Mouse (Mus musculus) midbrain, embryonic 12.5 days (tissue): ENCODE measurements around the gene Enah. TPM values are rescaled to one million over a fixed set of nuclear protein-coding genes. Genes with fewer than 3 reads are reported as not detected.

Source experiments
- ATAC-seq: fragments of 200-750 bp; cut with Nextera tagmentation; 2 replicates; pipeline ENCODE4 v1.8.0; 2017; ENCODE audit warnings: low read depth, moderate TSS enrichment, moderate library complexity; ENCODE audit not compliant: low FRiP score
- H3K27ac ChIP-seq: fragments of 300-500 bp; sonication (generic); replicated peaks from 2 replicates; pipeline ENCODE4 v1.5.1; 2016; ENCODE audit warnings: mild to moderate bottlenecking
- H3K27me3 ChIP-seq: fragments of 300-500 bp; sonication (generic); 2 replicates; pipeline ENCODE4 v1.6.1; 2016; ENCODE audit warnings: mild to moderate bottlenecking
- H3K36me3 ChIP-seq: fragments of 300-500 bp; sonication (generic); 2 replicates; pipeline ENCODE4 v1.6.1; 2016
- H3K4me1 ChIP-seq: fragments of 300-500 bp; sonication (generic); 2 replicates; pipeline ENCODE4 v1.6.1; 2016
- H3K4me2 ChIP-seq: fragments of 300-500 bp; sonication (generic); replicated peaks from 2 replicates; pipeline ENCODE4 v1.6.1; 2016; ENCODE audit warnings: mild to moderate bottlenecking, moderate library complexity
- H3K4me3 ChIP-seq: fragments of 300-500 bp; sonication (generic); 2 replicates; pipeline ENCODE4 v1.5.1; 2016; ENCODE audit warnings: mild to moderate bottlenecking
- H3K9ac ChIP-seq: fragments of 300-500 bp; sonication (generic); replicated peaks from 2 replicates; pipeline ENCODE4 v1.6.1; 2016; ENCODE audit warnings: mild to moderate bottlenecking, moderate library complexity
- H3K9me3 ChIP-seq: fragments of 300-500 bp; sonication (generic); 2 replicates; pipeline ENCODE4 v1.6.1; 2016; ENCODE audit warnings: mild to moderate bottlenecking
- WGBS: fragments of 180-500 bp; shearing (Covaris S2); methylation state at CpG from one replicate; pipeline ENCODE4 v1.1.7; 2016; 5-methylcytosine and 5-hydroxymethylcytosine counted together
- polyA plus RNA-seq: library from polyadenylated mRNA; unstranded; fragments of >200 nt; fragmentation: Nextera tagmentation; extraction: Ambion mirVana; gene quantifications from 2 replicates; pipeline ENCODE4 v1.2.1, GENCODE M21; 2016

Gene Enah
- polyA plus RNA-seq, 1 experiment from 2014 or later, result 41.4 TPM

DNA sequence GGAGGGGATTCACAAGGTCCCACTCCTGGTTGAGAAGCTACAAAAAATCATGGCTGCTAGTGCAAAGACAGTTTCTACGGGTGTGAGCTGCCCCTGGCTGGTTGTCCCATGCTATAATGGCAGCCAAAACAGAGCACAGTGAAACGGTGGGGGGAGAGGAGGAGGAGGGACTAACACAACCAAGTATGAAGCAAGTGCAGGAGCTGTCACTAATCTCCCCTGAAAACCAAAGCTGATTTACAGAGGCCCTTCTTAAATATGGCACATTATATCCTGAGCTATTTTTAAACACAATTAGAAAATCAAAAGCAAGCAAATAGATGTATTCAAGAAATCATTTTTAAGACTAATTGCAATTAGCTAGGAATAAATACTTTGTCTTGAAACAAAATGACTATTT is 32.6 kb downstream of the Enah start:
- H3K9ac ChIP-seq, result no peak overlapping the region
- no peak for ATAC-seq
- no peak overlapping the region for H3K4me2 ChIP-seq
- H3K36me3 ChIP-seq, result peaks cover 11% of the 10 kb centered on the region
- H3K27me3 ChIP-seq, result no peaks in the 10 kb centered on the region
- H3K9me3 ChIP-seq, result no peaks in the 10 kb centered on the region
- no peak overlapping the region for H3K27ac ChIP-seq
- H3K4me3 ChIP-seq, result no peak overlapping the region
- peaks cover 4% of the 10 kb centered on the region; the same call in 1 of the 2 replicates for H3K4me1 ChIP-seq
- 47% methylated on average over 2 of the region's 2 CpGs for WGBS

DNA sequence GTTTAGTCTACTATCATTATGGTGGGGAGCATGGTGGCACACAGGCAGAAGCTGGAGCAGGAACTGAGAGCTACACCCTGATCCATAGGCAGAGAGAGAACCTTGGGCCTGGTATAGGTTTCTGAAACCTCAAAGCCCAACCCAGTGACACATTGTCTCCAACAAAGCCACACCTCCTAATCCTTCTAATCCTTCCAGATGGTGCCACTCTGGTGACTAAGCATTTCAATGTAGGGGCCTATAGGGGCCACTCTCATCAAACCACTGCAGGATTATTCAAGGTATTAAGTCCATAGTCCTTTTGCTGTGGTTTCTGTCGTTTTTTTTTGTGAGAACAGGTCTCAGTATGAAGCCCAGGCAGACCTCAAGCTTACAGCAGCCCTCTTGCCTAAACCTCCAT is 33.9 kb downstream of the Enah start:
- Histone ChIP-seq H3K4me1 (peaks cover 5% of the 10 kb centered on the region; the same call in 1 of the 2 replicates), H3K27me3 (no peaks in the 10 kb centered on the region), H3K36me3 (peaks cover 11% of the 10 kb centered on the region), H3K9ac (no peak overlapping the region), H3K4me2 (no peak overlapping the region), H3K4me3 (no peak overlapping the region), H3K9me3 (no peaks in the 10 kb centered on the region), H3K27ac (no peak overlapping the region)
- 43% methylated on average over 1 of the region's 1 CpGs for WGBS
- no peak for ATAC-seq

DNA sequence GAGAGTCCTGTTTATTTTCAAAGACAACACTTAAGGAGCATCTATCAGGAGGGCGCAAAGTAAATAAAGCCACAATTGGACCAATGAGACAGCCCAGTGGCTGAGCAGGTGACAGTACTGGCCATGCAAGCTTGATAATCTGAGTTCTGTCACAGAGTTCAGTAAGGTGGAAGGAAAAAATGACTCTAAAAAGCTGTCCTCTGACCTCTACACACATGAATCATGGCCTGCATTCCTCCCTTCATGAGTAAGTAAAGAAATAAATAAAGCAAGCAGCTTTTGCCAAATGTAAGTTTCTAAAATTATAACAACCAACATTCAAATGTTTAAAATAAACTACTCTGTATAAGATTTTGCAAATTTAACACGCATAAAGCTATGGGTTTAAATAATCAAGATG is 35.0 kb downstream of the Enah start:
- Histone ChIP-seq H3K9ac (no peak overlapping the region), H3K4me2 (no peak overlapping the region), H3K27ac (no peak overlapping the region), H3K36me3 (peaks cover 11% of the 10 kb centered on the region), H3K4me1 (peaks cover 12% of the 10 kb centered on the region; the same call in 1 of the 2 replicates), H3K4me3 (no peak overlapping the region), H3K9me3 (no peaks in the 10 kb centered on the region), H3K27me3 (no peaks in the 10 kb centered on the region)
- 93% methylated on average over 2 of the region's 2 CpGs for WGBS
- no peak for ATAC-seq

DNA sequence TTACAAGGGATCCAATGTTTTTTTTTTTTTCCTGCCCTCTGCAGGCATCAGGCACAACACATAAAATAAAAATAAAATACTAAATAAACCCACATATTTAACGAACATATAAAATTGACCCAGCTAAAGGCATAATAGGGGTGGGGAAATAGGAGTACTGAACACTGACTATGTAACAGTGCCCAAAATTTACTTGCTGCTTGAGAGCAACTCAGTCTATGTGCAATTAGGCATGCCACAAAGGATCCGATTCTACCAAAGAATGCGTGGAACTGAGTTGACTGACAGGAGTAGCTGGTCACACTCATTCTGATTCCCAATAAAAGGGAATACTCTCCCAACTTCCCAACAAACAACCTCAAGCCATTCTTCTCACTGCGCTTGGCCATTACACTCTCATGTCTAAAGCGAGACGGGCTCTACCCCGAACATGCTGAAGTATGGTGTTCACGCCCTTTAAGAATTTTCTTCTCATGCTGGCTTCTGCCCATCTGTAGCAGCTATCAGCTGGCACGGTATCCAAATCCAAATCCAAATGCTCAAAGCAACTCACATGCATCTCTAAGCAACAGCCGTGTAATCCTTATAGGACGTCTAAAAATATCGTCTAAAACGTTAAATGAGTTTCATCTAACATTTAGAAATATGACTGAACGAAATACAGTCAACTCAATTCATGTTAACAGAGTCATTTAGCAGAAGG is 39.6 kb downstream of the Enah start:
- H3K27me3 ChIP-seq, result no peaks in the 10 kb centered on the region
- no peak overlapping the region for H3K9ac ChIP-seq
- peaks cover 18% of the 10 kb centered on the region for H3K4me1 ChIP-seq
- H3K27ac ChIP-seq, result no peak overlapping the region
- no peaks in the 10 kb centered on the region for H3K9me3 ChIP-seq
- no peak overlapping the region for H3K4me2 ChIP-seq
- peaks cover 11% of the 10 kb centered on the region for H3K36me3 ChIP-seq
- 88% methylated on average over 14 of the region's 14 CpGs for WGBS
- no peak overlapping the region for H3K4me3 ChIP-seq
- ATAC-seq, result no peak

DNA sequence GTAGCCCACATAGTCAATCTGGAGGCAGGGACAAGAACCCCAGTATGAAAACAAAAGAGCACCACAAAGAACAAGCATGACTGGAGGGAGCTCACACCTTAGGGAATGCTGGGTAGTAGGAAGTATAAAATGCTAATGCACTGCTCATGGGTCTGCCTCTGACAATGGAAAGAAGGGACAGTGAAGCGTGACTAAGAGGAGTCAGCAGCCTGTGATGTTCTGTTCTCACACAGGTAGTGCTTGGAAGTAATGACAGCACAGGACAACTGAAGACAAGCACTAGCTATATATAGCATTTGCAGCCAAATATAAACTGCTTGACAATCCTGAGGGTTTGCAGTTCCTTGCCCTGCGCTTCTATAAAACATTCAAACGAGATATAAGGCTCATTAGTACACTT is 44.3 kb downstream of the Enah start:
- Histone ChIP-seq H3K9ac (no peak overlapping the region), H3K9me3 (no peaks in the 10 kb centered on the region), H3K4me1 (peaks cover 24% of the 10 kb centered on the region), H3K27ac (no peak overlapping the region), H3K4me2 (no peak overlapping the region), H3K36me3 (no peaks in the 10 kb centered on the region), H3K27me3 (no peaks in the 10 kb centered on the region), H3K4me3 (no peak overlapping the region)
- WGBS, result 78% methylated on average over 3 of the region's 3 CpGs
- 0 out of 2 replicates have a peak, but pooled peaks have one; percentile 54 for ATAC-seq

DNA sequence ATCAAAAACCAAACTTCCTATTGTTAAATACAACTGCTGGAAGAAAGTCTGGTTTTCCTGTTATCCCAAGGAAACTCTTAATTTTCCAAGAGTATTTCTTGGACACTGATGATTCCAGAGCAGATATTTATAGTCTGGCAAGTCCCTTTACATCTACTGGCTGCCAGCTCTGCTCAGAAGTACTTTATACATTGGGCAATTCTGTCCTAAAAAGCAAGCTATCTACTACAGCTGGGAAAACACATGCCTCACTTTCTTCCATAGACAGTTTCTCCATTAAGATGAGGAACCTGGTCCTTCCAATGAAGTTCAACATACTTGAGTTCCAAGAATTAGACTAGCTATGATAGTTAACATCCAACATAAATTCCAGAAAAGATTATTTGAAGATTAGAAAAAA is 44.9 kb downstream of the Enah start:
- H3K27ac ChIP-seq, result no peak overlapping the region
- H3K4me2 ChIP-seq, result no peak overlapping the region
- no peak for ATAC-seq
- H3K27me3 ChIP-seq, result no peaks in the 10 kb centered on the region
- H3K36me3 ChIP-seq, result no peaks in the 10 kb centered on the region
- H3K4me1 ChIP-seq, result peaks cover 21% of the 10 kb centered on the region
- no peak overlapping the region for H3K4me3 ChIP-seq
- H3K9me3 ChIP-seq, result no peaks in the 10 kb centered on the region
- no peak overlapping the region for H3K9ac ChIP-seq

DNA sequence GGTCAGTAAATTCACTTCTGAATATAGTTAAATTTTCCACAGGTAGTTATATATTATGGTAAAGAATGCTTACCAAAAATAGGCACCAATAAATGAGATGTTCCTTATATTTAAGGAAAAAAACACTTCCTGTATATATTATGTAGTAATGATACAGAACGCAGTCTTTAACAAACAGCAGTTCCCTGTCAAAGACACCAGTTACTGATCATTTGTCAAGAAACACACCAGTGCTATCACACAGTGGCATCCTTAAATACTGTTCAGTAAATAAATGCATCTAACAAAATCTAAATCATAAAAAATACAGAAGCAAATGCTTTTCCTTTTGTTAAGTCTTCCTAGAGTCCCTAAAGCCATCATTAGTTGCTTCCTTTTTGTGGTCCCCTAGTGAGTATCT is 54.5 kb downstream of the Enah start:
- H3K4me2 ChIP-seq, result no peak overlapping the region
- WGBS, result 100% methylated on average over 1 of the region's 1 CpGs
- ATAC-seq, result no peak

DNA sequence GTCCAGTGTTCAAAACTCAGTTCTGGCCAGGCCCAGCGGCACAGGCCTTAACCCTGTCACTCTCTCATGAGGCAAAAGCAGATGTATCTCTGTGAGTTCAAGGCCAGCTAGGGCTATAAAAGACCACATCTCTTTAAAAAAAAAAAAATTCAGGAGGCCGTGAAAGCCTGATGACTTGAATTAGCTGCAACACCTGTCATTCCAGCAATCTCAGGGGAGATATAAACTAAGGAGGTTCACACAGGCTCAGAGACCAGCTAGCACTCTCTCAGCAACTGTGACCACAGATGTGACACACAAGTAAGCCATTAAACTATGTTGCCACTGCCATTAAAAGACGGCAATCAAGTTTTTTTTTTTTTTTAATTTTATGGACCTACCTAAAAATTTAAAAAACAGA is 56.0 kb downstream of the Enah start:
- Histone ChIP-seq H3K9me3 (no peaks in the 10 kb centered on the region), H3K4me1 (no peaks in the 10 kb centered on the region), H3K9ac (no peak overlapping the region), H3K27me3 (no peaks in the 10 kb centered on the region), H3K4me2 (no peak overlapping the region), H3K27ac (no peak overlapping the region), H3K4me3 (no peak overlapping the region), H3K36me3 (peaks cover 23% of the 10 kb centered on the region; the same call in 1 of the 2 replicates)
- WGBS, result 86% methylated on average over 3 of the region's 3 CpGs
- ATAC-seq, result no peak

More for the DNA sequence above, 54.5 kb downstream of the Enah start:
- no peak overlapping the region for H3K4me3 ChIP-seq
- no peak overlapping the region for H3K9ac ChIP-seq
- no peak overlapping the region for H3K27ac ChIP-seq
- no peaks in the 10 kb centered on the region for H3K4me1 ChIP-seq
- no peaks in the 10 kb centered on the region for H3K9me3 ChIP-seq
- H3K27me3 ChIP-seq, result no peaks in the 10 kb centered on the region
- H3K36me3 ChIP-seq, result peaks cover 11% of the 10 kb centered on the region; the same call in 1 of the 2 replicates

DNA sequence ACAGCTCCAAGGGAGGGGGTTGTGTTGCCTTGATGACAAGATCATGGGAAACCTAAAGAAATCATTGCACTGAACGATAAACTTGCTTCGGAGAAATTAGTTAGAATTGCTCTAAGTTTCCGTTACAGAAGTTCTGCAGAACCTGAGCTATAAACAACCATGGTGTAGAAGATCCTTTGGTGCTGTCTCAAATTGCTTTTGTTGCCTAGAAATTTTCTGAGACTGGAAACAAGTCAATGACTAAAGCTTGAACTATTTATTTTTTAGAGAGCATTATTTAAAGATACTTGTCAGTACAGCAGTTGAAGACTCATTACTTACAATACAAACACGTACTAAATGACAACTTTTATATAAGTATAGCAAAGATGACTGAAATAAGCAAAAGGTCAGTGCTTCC is 56.4 kb downstream of the Enah start:
- H3K4me1 ChIP-seq, result no peaks in the 10 kb centered on the region
- 93% methylated on average over 4 of the region's 4 CpGs for WGBS
- H3K36me3 ChIP-seq, result peaks cover 23% of the 10 kb centered on the region; the same call in 1 of the 2 replicates
- H3K9ac ChIP-seq, result no peak overlapping the region
- H3K4me3 ChIP-seq, result no peak overlapping the region
- no peaks in the 10 kb centered on the region for H3K9me3 ChIP-seq
- H3K27me3 ChIP-seq, result no peaks in the 10 kb centered on the region
- no peak for ATAC-seq
- no peak overlapping the region for H3K27ac ChIP-seq
- no peak overlapping the region for H3K4me2 ChIP-seq

DNA sequence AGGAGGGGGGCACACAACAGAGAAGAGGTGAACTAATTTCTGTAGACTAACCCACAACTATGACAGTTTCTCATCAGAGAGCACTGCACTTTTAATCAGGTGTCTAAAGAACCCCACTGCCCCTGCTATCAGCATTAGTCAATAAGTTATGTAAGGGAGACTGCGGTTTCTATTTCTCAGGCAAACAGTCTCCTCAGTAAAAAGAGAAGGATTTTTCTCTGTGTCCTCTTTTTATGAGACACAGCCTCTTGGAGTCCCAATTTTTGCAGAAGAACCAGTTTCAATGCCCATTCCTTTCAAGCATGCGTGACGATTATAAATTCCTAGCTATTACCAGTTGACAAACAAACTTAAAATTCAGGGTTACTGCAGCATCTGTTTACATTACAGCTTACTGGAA is 59.4 kb downstream of the Enah start:
- Histone ChIP-seq H3K9ac (no peak overlapping the region), H3K27me3 (no peaks in the 10 kb centered on the region), H3K4me1 (no peaks in the 10 kb centered on the region), H3K4me3 (no peak overlapping the region), H3K27ac (no peak overlapping the region), H3K9me3 (no peaks in the 10 kb centered on the region), H3K4me2 (no peak overlapping the region), H3K36me3 (peaks cover 43% of the 10 kb centered on the region)
- WGBS, result 95% methylated on average over 3 of the region's 3 CpGs
- ATAC-seq, result no peak

DNA sequence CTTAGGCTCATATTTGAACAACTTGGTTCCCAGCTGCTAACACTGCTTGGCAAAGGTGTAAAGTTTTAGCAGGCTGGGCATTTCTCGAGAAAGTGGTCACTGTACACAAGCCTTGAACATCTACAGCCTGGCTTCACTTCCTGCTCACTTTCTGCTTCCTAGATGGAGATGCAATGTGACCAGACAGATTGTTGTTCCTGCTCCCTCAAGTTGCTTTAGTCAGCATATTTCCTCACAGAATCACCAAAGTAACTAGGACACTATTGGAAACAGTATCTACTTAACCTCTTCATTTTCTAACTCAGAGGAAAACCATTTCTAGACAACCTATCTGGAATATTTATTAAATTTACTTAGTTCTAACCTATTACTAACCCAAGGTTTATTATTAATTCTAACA is 61.4 kb downstream of the Enah start:
- H3K36me3 ChIP-seq, result peaks cover 43% of the 10 kb centered on the region
- H3K4me2 ChIP-seq, result no peak overlapping the region
- H3K4me1 ChIP-seq, result no peaks in the 10 kb centered on the region
- H3K4me3 ChIP-seq, result no peak overlapping the region
- no peak overlapping the region for H3K9ac ChIP-seq
- 92% methylated on average over 1 of the region's 1 CpGs for WGBS
- H3K27ac ChIP-seq, result no peak overlapping the region
- ATAC-seq, result no peak
- H3K27me3 ChIP-seq, result no peaks in the 10 kb centered on the region
- H3K9me3 ChIP-seq, result no peaks in the 10 kb centered on the region

DNA sequence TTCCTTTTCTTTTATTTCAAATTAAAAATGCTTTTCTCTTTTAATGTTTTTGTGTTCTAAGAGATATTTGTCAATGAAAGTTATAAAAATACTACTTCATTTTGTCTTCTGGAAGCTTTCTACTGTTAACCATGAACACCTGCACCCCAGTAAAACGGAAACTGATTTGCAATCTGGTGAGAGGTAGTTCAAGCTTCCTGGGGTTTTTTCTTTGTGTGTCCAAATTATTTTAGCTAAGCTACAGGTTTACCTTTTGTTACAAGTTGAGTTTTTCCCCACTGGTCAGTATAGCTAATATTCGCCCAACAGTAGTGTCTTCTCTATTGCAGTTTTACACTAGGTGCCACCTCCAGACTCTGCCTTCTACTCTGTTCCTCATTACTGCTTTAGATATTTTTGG is 62.1 kb downstream of the Enah start:
- Histone ChIP-seq H3K9me3 (no peaks in the 10 kb centered on the region), H3K27ac (no peak overlapping the region), H3K4me1 (no peaks in the 10 kb centered on the region), H3K4me3 (no peak overlapping the region), H3K9ac (no peak overlapping the region), H3K36me3 (peaks cover 43% of the 10 kb centered on the region), H3K27me3 (no peaks in the 10 kb centered on the region), H3K4me2 (no peak overlapping the region)
- no peak for ATAC-seq
- WGBS, result 96% methylated on average over 2 of the region's 2 CpGs

DNA sequence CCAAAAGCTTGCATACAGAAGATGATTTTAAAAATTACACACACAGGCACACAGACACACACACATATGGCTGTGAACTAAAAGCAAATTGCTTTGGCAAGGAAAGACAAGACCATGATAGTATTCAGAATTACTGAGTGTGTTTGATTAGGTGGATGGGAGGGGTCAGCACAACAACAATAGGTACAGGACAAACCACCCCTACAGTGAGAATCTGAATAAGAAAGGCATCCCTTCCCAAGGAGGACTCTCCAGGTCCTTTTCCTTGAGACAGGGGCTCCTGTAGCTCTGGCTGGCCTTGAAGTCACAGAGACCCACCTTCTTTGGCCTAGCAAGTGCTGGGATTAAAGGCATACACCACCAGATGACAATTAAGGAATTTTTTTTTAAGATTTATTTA is 66.2 kb downstream of the Enah start:
- H3K4me1 ChIP-seq, result no peaks in the 10 kb centered on the region
- ATAC-seq, result no peak

More for the DNA sequence above, 66.2 kb downstream of the Enah start:
- Histone ChIP-seq H3K9ac (no peak overlapping the region), H3K9me3 (no peaks in the 10 kb centered on the region), H3K4me2 (no peak overlapping the region), H3K27me3 (no peaks in the 10 kb centered on the region), H3K27ac (no peak overlapping the region), H3K36me3 (peaks cover 28% of the 10 kb centered on the region), H3K4me3 (no peak overlapping the region)
